Mouse (Mus musculus) 3134 (cell line): ENCODE results near the gene Cbln3.

Source experiments
- DNase-seq: peaks from one replicate; pipeline ENCODE4 v3.0.0-alpha.2; 2011; ENCODE audit warnings: low spot score; ENCODE audit not compliant: insufficient read length; ENCODE audit errors: extremely low read depth

Cbln3 gene

DNA sequence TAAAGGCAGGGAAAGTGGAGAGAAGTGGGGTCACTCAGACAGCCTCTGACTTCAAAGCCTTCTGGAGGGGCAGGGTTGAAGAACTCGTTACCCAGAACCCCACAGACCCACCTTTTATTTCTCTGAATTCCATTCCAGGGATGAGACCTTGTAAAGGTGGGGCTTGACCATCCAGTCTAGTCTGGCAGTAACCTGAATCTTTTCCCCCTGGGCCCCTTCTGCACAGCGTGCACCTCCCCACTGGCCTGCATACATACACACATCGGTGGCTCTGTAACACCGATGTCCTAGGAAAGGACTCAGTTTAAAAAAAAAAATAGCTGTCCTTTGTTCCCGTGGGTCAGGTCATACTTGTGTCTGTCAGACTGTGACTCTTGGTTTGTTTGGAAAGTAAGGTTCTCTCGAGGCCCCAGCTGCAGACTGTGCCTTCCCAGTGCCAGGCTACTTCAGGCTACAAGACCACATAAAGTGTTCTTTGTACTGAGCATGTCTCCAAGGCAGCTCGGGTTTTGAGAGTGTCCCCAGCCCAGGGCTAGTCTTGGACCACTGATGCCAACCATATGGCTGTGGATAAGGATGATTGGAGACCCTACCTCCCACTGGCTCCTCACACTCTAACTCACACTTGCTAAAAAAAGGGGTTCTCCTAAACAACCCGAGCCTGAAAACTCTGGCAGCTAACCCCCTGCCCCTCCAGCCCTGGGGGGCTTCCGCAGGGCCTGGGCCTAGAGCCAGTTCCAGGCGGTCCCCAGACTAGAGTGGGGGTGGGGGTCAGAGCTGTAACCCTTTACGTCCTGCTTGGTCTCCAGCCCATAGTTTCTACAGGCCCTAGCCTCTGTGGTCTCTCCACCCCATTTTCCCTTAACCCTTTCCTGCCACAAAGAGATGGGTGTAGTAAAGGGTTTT is 31.3 kb downstream of the Cbln3 start:
- no peak for DNase-seq

DNA sequence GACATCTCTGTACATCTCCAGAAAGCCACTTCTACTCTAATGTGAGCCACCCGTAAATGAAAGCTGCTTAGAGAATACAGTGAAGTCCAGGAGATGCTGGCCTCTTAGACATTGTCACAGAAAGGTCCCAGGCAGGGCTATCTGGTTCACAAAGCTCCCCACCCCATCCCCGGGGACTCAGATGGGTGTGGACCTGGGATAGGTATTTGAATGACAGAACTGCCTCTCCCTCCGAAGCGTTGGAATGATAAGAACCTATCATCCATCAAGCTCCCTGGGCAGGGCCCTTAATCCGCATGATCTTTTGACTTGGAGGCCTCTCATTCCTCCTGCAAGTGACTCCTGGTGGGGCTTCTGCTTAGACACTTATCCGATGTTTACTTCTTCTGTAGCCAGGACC is 33.3 kb downstream of the Cbln3 start:
- DNase-seq = no peak

DNA sequence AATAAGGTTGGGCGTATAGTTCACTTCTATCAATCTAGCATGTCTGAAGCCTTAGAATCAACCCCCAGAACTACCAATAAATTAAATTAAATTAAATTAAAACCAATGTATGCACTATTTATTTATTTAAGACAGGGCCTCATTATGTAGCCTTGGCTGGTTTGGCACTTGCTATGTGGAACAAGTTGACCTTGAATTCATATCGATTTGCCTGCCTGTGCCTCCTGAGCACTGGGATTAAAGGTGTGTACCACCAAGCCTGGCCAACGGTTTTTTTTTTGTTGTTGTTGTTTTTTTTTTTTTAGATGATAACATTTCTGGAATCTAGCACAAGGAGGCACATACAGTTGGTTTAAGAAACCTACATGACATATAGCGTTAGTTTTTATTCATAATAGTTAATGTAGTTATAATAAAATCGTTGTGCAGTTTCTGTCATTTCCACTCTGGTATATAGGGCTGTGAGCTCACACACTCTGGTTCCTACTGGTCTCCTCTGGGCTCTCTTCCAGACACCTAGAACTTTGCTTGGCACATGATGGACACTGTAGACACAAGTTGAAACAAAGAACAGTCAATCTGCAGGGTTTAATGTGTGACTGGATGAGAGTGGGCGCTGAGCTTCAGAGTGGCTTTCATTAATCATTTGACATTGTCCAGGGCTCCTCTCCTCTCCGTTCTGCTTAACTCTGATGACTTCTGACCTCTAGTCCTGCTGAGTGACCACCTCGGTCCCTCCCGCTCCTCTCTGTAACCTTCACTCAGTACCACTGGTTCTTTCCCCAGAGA is 38.5 kb downstream of the Cbln3 start:
- no peak for DNase-seq

DNA sequence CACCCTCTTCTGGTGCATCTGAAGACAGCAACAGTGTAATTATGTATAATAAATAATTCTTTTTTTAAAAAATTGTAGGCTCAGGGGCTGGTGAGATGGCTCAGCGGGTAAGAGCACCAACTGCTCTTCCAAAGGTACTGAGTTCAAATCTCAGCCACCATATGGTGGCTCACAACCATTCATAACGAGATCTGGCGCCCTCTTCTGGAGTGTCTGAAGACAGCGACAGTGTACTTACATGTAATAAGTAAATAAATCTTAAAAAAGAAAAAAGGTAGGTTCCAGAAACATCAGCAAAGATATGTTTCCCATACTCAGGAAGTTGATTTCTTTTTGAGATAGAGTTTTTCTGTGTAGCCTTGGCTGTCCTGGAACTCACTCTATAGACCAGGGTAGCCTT is 41.4 kb downstream of the Cbln3 start:
- no peak for DNase-seq

DNA sequence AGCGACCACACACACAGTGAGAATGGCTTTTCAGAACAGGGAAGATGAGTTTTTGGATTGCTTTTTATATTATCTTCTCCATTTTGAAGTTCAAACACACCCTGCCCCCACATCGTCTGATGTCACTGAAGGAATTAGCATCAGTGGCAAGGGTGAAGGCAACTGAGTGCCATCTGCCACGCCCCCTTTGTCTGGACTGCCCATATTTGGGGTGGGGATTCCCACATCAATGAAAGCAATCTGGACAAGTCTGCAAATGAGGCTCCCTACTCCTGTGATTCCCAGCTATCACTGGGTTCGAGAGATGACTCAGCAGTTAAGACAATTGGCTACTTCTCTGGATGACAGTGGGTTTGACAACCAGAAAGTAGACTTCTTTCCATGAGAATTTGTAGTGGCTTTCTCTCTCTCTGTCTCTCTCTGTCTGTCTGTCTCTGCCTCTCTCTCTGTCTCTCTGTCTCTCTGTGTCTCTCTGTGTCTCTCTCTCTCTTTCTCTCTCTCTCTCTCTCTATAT is 43.3 kb downstream of the Cbln3 start:
- no peak for DNase-seq

DNA sequence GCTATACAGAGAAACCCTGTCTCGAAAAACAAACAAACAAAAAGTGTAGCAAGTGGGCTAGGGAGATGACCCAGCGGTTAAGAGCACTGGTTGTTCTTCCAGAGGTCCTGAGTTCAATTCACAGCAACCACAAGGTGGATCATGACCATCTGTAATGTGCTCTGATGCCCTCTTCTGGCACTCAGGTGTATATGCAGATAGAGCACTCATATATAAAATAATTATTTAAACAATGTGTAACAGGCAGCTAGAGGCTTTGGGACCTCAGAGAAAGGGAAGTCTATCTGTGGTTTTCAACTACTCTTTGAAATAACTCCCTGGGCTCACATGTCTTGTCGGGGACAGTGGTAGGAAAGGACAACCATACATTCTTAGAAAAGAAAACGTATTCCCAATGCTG is 45.5 kb downstream of the Cbln3 start:
- no peak for DNase-seq

DNA sequence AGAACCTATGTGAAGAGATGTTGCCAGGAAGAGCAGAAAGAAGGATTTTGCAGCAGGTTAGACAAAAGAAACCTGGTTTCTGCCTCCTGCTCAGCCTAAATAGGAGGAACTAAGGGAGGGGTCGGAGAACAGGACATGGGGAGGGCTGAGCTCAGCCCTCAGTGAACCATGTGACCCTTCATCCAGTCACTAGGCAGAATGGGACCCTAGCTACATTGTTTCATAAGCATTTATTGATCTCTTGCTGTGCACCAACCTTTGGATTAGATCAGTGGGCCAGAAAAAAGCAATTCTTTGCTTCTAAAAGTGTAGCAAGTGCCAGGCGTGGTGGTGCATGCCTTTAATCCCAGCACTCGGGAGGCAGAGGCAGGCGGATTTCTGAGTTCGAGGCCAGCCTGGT is 45.9 kb downstream of the Cbln3 start:
- no peak for DNase-seq

DNA sequence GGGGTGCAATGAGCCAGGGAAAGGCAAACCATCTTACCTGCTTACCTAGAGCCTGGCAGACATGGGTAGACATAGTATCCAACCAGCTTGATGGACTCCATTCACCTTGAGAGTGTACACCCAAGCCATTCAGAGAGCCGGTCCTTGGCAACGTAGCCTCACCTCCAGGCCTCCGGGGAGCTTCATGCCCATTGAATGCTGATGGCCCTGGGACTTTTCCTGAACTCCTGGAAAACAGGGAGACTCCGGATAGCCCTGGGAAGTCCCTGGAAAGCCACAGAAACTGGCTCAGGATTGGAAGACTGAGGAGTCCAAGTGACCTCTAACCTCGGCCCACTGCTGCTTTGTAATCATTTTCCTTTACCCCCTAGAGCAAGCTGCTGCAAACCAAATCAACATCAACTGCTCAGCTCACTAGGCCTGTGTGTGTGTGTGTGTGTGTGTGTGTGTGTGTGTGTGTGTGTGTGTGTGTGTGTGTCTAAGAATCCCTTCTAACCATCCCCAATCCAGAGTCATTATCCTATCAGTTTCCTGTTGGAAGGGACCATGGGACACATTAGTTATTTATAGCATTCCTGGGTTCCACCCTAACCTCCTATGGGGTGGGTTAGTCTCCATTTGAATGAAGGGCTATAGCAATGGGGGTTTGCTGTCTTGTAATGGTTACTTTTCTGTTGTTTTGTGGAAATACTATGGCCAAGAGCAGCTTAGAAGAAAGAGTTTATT is 49.2 kb downstream of the Cbln3 start:
- DNase-seq = no peak

DNA sequence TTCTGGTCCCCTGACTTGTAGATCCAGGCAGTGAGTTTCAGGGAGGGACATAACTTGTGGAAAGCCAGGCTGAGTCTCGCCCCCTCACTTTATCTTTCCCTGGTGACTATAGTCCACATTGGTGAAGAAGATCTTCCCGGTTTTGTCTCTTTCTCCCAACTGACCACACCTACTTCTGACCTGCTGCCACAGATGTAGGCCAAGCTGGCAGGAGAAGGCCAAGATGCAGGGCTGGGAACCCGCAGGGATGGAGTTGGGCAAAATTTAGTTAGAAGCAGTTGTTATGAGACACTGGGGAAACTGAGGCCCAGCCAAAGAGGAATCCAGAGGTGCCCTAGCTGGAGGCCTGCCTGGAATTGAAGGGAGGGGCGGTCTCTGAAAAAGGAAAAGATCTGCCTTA is 51.1 kb downstream of the Cbln3 start:
- DNase-seq = no peak

DNA sequence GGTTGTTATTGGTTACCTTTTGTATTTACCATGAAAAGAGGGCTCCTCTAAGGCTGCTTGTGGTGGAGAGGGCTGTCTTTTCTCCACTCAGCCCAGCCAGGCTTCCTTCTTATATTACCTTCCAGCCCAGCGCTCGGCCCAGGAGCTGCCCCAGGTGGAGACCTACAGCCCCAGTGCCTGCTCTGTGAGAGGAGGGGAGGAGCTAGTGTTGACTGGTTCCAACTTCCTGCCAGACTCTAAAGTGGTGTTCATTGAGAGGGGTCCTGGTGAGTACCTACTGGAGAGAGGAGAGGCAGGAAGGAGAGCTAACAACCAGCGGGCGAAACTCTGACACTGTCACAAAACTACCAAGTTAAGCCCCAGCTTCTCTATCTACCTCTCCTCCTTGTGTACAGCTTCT is 53.9 kb downstream of the Cbln3 start:
- DNase-seq = no peak

DNA sequence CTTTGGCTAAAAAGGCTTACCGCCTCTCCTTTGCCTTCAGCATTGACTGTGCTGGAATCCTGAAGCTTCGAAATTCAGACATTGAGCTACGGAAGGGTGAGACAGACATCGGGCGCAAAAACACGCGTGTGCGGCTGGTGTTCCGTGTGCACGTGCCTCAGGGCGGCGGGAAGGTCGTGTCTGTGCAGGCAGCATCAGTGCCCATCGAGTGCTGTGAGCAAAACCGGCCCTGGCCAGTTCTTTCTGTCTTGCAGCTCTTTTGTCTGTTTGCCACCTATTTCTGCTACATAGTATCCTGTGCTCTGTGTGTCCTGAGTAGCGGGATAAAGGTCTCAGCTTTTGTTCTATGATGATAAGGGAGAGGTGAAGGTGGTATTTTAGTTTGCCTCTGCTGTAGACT is 54.3 kb downstream of the Cbln3 start:
- no peak for DNase-seq
